Mouse (Mus musculus) midbrain, postnatal 0 days (tissue): ENCODE measurements around the gene Hypk. TPM values are rescaled to one million over a fixed set of nuclear protein-coding genes. Genes with fewer than 3 reads are reported as not detected.

Experiments used
- ATAC-seq: fragments of 200-750 bp; cut with Nextera tagmentation; 2 replicates; pipeline ENCODE4 v1.8.0; 2017; ENCODE audit warnings: moderate number of reproducible peaks, mild to moderate bottlenecking, moderate TSS enrichment, moderate library complexity; ENCODE audit not compliant: low FRiP score
- DNase-seq: peaks from one replicate; pipeline ENCODE4 v3.0.0-alpha.2; 2015; ENCODE audit warnings: low spot score
- H3K27ac ChIP-seq: fragments of 300-500 bp; sonication (generic); 2 replicates; pipeline ENCODE4 v1.5.1; 2014; ENCODE audit warnings: low read depth, mild to moderate bottlenecking, low read length, mixed read lengths
- H3K27me3 ChIP-seq: fragments of 300-500 bp; sonication (generic); 2 replicates; pipeline ENCODE4 v1.6.1; 2014; ENCODE audit warnings: low read length, control low read depth, mixed read lengths; ENCODE audit not compliant: insufficient read depth
- H3K36me3 ChIP-seq: fragments of 300-500 bp; sonication (generic); 2 replicates; pipeline ENCODE4 v1.6.1; 2014; ENCODE audit warnings: low read length, control low read depth, mixed read lengths; ENCODE audit not compliant: insufficient read depth
- H3K4me1 ChIP-seq: fragments of 300-500 bp; sonication (generic); 2 replicates; pipeline ENCODE4 v1.6.1; 2014; ENCODE audit warnings: mild to moderate bottlenecking, control low read depth, antibody characterized with exemption, low read length, mixed read lengths; ENCODE audit not compliant: insufficient read depth
- H3K4me2 ChIP-seq: fragments of 300-500 bp; sonication (generic); 2 replicates; pipeline ENCODE4 v1.6.1; 2014; ENCODE audit warnings: low read depth, mild to moderate bottlenecking, low read length, mixed read lengths; ENCODE audit not compliant: poor library complexity, severe bottlenecking
- H3K4me3 ChIP-seq: fragments of 300-500 bp; sonication (generic); 2 replicates; pipeline ENCODE4 v1.5.1; 2014; ENCODE audit warnings: low read depth, mild to moderate bottlenecking, low read length, moderate library complexity
- H3K9ac ChIP-seq: fragments of 300-500 bp; sonication (generic); replicated peaks from 2 replicates; pipeline ENCODE4 v1.6.1; 2014; ENCODE audit warnings: mild to moderate bottlenecking, low read length, moderate library complexity, mixed read lengths; ENCODE audit not compliant: poor library complexity, severe bottlenecking
- H3K9me3 ChIP-seq: fragments of 300-500 bp; sonication (generic); 2 replicates; pipeline ENCODE4 v1.6.1; 2016; ENCODE audit warnings: low read length, control low read depth
- CTCF ChIP-seq: IDR thresholded peaks from 2 replicates; pipeline ENCODE4 v1.5.1; 2016; ENCODE audit warnings: antibody characterized with exemption, mild to moderate bottlenecking
- WGBS: fragments of 180-500 bp; shearing (Covaris S2); extraction: QIAGEN DNeasy Blood & Tissue Kit; methylation state at CpG from one replicate; pipeline ENCODE4 v1.1.7; 2014; 5-methylcytosine and 5-hydroxymethylcytosine counted together
- polyA plus RNA-seq: library from polyadenylated mRNA; unstranded; fragments of >200 nt; fragmentation: Nextera tagmentation; extraction: Ambion mirVana; gene quantifications from 2 replicates; pipeline ENCODE4 v1.2.1, GENCODE M21; 2015
- total RNA-seq: library from RNA; depleted of rRNA; stranded (reverse); fragments of >200 nt; gene quantifications from 2 replicates; pipeline ENCODE4 v1.2.3, GENCODE M21; 2014; rRNA removed

Hypk gene
- total RNA-seq (12.3 and 17.6 TPM in 2 replicates), polyA plus RNA-seq (109 and 115 TPM in 2 replicates)

- ATAC-seq (no peak), DNase-seq (no peak)
- TF ChIP-seq CTCF = no peak
- no peak within 1 kb of the TSS for H3K4me2 ChIP-seq
- H3K4me1 ChIP-seq = 0 out of 2 replicates have a peak, but pooled peaks cover 4% of the 10 kb centered on the region
- no peaks in the 10 kb centered on the region for H3K27me3 ChIP-seq
- 83% methylated on average over 4 of the region's 4 CpGs for WGBS
- H3K9me3 ChIP-seq = no peaks in the 10 kb centered on the region
- no peak within 1 kb of the TSS for H3K27ac ChIP-seq
- no peak within 1 kb of the TSS for H3K4me3 ChIP-seq
- no peak within 1 kb of the TSS for H3K9ac ChIP-seq
- peaks cover 12% of the 10 kb centered on the region; the same call in 1 of the 2 replicates for H3K36me3 ChIP-seq
Observed at GRCm38 (mm10) chr2:121452990-121453389, at the start of gene Hypk. Hypk (plus strand) TSS chr2:121453290.

- H3K9ac ChIP-seq = no peak overlapping the region
- 0 out of 2 replicates have a peak, but pooled peaks cover 3% of the 10 kb centered on the region for H3K36me3 ChIP-seq
- DNase-seq = no peak
- TF ChIP-seq CTCF = no peak
- no peak overlapping the region for H3K27ac ChIP-seq
- no peaks in the 10 kb centered on the region for H3K4me1 ChIP-seq
- no peaks in the 10 kb centered on the region for H3K9me3 ChIP-seq
- H3K4me2 ChIP-seq = no peak overlapping the region
- no peak for ATAC-seq
- H3K4me3 ChIP-seq = no peak overlapping the region
- H3K27me3 ChIP-seq = no peaks in the 10 kb centered on the region
Observed at GRCm38 (mm10) chr2:121403296-121403695, 49.8 kb upstream of the Hypk start.

- no peak for ATAC-seq
- Histone ChIP-seq H3K9ac (no peak overlapping the region), H3K4me2 (no peak overlapping the region), H3K4me3 (no peak overlapping the region), H3K36me3 (0 out of 2 replicates have a peak, but pooled peaks cover 3% of the 10 kb centered on the region), H3K27ac (no peak overlapping the region), H3K4me1 (no peaks in the 10 kb centered on the region), H3K9me3 (no peaks in the 10 kb centered on the region), H3K27me3 (no peaks in the 10 kb centered on the region)
- no peak for DNase-seq
- 31% methylated on average over 4 of the region's 4 CpGs for WGBS
- peak; percentile 36; the same call in 1 of the 2 replicates for TF ChIP-seq CTCF
Observed at GRCm38 (mm10) chr2:121408160-121408559, 44.9 kb upstream of the Hypk start.

- DNase-seq (peak; percentile 28), ATAC-seq (peak; percentile 13; the same call in 1 of the 2 replicates)
- 14% methylated on average over 4 of the region's 4 CpGs for WGBS
- TF ChIP-seq CTCF = no peak
- Histone ChIP-seq H3K4me2 (peak overlapping the region; percentile 45), H3K4me1 (peaks cover 9% of the 10 kb centered on the region; the same call in 1 of the 2 replicates), H3K36me3 (no peaks in the 10 kb centered on the region), H3K9ac (peak overlapping the region; percentile 93), H3K27me3 (no peaks in the 10 kb centered on the region), H3K4me3 (peak overlapping the region; percentile 97), H3K9me3 (no peaks in the 10 kb centered on the region), H3K27ac (peak overlapping the region; percentile 97)
Observed at GRCm38 (mm10) chr2:121412843-121413386, 40.2 kb upstream of the Hypk start.

GRCm38 (mm10) chr2:121413387-121414042, 39.6 kb upstream of the Hypk start, which contains the start of the genes Pdia3 and Catsper2:
Pdia3 (plus strand) TSS chr2:121413775.
Catsper2 (minus strand) TSS chr2:121413792.
- peak within 1 kb of the TSS; percentile 45 for H3K4me2 ChIP-seq
- no peaks in the 10 kb centered on the region for H3K9me3 ChIP-seq
- peaks cover 9% of the 10 kb centered on the region; the same call in 1 of the 2 replicates for H3K4me1 ChIP-seq
- peak within 1 kb of the TSS; percentile 97 for H3K27ac ChIP-seq
- peak; percentile 56 for TF ChIP-seq CTCF
- peak within 1 kb of the TSS; percentile 97 for H3K4me3 ChIP-seq
- H3K36me3 ChIP-seq = peaks cover 3% of the 10 kb centered on the region; the same call in 1 of the 2 replicates
- H3K9ac ChIP-seq = peak within 1 kb of the TSS; percentile 93
- no peaks in the 10 kb centered on the region for H3K27me3 ChIP-seq
- DNase-seq (peak; percentile 97), ATAC-seq (peak; percentile 99)
- WGBS = under 1% methylated on average over 55 of the region's 68 CpGs
